Mouse (Mus musculus) c-Kit-positive CD71-positive TER-119-negative erythroid progenitor cells, embryonic 14.5 days (primary cell): ENCODE measurements at regions not wholly inside any gene's neighbourhood (a gene's known extent, or its start where the extent isn't known, plus 50 kb on each side); places are given as distances from the start of the nearest gene placed in this dataset.

ENCODE experiments used
- DNase-seq: peaks from one replicate; pipeline ENCODE4 v3.0.0-alpha.2; 2013; ENCODE audit warnings: low read depth

DNA sequence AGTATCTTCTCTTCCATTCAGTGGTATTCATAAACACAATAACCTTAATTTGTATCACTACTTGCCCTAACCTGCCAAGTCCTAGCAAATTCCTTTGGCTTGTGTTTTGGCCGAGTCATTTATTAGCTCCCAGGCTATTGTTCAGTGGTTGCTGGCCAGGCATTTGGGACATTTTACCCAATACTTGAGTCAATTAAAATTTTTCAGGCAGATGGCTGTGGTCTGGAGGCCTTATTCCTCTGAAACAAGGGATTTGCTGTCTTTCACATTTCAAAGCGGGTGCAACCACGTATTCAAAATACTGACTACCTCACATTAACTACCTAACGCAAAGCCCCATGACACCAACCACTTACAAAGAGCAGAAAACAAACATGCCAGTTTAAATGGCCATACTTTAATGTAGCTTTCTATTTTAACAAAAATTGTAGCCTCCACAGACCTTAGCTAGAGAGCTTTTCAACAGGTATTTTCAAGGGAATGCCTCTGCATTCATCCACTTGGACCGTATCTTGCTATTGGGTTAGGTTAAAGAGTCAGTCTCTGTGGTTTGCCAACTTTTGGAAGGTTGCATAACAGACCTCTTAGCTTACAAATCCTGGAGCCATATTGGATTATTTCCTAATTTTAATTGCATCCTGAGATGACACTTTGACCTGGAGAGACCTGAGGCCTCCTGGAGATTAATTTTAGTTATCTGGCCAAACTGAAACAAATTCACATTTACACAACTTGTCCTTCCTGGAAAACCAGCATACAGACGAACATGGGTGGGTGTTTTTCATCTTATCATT, 224.7 kb upstream of the Fam241a start:
- no peak for DNase-seq

DNA sequence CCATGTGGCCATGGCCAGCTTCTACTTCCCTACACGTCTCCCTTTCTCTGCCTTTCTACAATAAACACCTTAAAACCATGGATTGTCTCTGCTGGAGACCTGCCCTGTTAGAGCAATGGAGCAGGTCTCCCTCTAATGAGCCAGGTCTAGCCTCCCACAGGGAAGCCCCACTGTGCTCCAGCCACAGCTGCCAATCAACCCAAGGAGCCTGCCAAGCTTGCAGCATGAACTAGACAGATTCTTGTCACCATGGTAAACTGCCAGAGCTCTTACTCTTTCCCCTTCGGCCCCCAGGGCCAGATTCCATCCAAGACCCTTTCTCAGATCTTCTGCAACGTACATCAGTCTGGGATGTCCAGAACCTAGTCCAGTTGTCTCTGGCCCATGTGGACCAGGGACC, 217.1 kb upstream of the Fam241a start:
- DNase-seq, result no peak

DNA sequence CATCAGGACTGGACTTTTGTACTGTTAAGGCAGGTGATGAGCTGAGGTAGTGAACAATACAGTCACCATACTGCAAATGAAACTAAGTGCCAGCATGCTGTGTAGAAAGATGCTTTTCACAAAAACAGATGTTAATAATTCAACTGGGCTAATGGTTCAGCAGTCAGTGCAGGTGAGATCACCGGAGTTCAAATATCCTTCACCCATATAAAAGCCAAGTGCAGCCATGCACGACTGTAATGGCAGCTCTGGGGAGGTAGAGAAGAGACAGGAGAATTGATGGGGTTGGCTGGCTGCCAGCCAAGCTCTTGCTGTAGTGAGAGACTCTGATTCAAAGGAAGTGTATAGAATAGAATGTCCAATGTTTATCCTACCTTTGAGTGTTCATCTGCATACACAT, 214.3 kb upstream of the Fam241a start:
- no peak for DNase-seq

DNA sequence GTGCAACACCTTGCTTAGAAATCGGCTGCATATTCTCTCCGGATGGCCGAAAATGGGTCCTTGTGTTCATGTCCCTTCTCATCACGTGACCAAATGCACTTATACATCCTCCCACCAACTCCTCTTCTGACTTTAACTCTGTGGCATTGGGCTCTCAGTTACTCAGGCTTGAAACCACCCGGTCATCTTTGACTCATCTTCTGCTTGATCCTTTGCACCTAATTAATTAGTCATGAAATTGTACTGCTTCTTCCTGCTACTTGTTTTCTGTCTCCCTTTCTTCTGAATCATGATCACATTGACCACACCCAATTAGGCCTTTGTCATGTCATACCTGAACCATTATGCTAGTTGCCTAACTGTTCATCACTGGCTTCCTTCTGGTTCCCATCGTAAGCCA, 208.4 kb upstream of the Fam241a start:
- DNase-seq, result no peak

DNA sequence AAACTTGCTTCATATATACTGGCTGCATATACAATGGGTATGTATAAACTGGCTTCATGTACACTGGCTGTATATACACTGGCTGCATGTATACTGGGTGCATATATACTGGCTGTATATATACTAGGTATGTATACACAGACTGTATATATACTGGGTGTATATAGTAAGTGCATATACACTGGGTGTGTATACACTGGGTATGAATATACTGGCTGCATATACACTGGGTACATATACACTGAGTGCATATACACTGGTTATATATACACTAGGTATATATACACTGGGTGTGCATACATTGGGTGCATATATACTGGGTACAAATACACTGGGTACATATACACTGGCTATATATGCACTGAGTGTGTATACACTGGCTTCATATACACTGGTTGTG, 196.9 kb upstream of the Fam241a start:
- no peak for DNase-seq

DNA sequence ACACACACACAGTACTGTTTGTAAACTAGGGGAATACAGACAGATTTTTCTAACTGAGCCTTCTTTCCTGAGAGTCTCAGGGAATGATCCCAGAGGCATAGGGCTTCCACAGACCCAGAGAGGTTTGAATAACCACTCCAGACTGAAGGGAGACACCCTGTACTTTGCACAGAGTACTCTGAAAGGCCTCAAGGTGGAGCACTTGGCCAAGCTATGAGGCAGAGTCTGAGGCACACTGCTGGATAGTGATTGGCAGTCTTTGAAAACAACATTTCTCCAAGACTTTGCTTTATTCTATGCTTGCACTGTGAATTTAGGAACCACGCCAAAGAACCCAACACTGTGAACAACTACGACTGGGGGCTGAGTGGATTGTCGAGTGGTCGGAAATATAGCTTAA, 192.1 kb upstream of the Fam241a start:
- no peak for DNase-seq

DNA sequence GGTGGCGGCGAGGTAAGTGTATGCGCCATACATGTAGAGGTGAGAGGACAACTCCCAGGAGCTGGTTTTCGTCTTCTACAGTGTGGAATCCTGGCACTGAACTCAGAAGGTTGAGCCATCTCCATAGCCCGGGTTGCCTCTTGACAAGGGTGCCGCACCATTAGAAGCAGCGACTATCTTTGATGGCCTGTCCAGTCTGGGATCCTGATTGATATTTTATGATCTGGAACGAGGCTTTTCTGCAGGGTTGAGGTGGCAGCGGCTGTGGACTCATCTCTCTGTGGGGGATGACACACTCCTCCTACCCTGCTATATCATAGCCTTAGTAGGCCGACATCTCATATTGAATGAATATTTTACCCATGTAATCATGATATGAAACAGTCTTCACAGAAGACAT, 191.0 kb upstream of the Fam241a start:
- DNase-seq, result no peak

DNA sequence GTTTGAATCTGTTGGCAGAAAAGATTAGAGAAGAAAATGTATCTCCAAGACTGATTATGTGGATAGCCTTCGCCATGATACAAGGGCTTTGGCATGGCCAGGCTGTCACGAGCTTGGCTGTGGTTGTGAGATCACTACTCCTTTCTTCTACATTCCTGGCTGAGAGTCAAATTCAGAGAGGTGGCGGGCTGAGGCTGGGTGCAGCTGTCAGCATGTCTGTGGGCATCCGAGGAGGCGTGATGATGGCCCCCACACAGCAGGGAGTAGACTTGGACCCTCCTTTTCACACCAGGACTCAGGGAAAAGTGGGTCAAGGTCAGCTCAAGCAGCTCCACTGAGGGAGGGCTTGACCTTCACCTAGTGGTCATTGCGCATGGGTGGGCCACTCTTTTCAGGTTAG, 186.3 kb upstream of the Fam241a start:
- DNase-seq, result no peak

DNA sequence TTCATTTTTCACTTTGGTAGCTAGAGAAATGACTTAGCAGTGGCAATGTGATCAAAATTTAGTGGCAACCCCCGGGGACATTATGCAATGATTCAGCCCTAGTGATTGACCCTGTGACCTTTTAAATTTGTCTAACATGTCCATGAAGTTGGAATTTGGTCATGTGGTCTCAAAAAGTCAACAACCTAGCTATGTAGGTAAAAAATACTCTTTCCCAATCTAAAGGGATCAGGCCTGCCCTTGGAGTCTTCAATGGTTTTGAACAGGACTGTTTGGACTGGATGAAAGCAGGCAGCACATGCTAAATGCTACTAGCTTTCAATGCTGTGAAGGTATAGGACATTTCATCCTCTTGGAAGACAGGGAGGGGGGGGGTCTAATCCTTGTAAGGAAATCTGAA, 185.3 kb upstream of the Fam241a start:
- no peak for DNase-seq

DNA sequence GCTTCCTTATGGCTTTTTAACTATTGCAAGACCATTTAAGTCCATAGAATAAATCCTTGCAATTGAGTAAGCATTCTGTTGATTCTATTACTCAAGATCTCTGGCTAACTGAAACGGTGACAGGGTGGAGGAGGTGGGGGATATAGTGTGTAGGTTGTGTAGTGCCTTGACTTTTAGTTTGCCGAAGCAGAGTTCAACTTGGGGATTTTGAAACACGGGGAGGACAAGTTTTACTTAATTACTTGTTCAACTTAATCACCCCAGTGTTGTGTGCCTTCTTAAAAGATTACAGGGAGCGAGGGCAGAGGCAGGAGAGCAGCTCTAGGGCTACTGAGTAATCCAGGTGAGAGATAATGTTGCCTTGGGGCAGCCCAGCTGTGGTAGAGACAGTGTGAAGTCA, 171.7 kb upstream of the Fam241a start:
- DNase-seq, result no peak

DNA sequence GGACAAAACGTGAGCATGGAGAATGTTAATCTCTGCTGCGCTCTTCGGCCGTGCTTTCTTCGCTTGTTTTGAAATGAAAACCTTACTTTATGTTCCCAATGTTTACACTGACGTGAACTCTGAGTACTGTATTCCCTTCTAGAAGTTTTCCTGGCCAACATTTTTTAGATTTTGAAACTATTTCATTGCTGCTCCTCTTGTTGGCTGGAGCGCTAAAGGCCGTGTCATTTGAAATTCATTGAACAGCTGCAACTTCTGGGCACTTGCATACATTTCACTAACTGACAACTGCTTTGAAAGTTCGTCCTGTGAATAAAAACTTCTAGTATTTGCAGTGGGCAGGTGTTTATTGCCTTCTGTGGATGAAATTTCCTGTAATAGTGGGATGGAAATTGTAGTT, 157.9 kb upstream of the Fam241a start:
- DNase-seq, result no peak

DNA sequence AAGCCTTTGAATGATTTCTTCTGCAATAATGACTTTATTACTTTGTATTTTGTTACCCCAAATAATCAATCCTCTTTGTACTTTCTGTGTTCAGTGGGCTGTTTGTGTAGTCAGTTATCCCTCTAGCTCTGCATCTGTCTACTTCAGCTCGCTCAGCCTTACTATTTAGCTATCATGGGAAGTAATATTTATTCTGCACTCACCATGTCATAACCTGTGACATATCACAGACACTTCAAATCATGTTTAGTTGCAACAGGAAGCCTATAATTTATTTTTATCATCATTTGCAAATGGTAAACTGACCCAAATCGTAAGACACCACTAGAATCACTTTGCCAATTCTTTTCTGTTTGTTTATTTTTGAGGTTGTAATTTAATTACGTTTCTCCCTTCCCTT, 147.6 kb upstream of the Fam241a start:
- DNase-seq, result no peak

DNA sequence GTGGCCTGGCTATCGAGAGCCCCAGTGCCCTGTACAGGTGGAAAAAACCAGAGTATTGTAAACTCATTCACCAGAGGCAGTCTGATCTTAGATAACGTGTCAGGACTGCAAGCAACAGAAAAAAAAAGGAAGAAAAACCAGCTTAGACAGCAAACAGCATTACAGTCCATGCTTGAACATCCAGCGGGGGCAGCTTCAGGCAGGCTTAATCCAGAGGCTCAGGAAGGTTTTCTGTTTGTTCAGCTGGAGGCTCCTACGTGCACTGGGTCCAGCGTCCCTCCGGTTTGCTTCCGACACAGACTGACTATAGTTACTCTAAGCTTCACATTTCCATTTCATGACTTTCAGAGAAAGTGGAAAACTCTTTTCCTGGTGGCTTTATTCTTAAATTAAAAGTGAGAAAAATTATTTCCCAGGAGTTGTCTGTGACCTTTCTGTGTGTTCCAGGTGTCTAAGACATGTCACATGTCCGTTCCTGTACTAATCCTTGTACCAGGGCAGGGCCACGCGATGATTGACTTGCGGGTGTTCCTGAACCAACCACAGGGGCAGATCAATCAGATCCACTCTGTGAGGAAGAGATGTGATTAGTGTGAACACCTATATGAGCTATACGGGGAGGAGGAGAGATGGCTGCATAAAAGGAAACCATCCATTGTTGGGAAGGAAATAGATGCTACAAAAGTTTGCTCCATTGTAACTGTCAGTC, 144.4 kb upstream of the Fam241a start:
- no peak for DNase-seq

DNA sequence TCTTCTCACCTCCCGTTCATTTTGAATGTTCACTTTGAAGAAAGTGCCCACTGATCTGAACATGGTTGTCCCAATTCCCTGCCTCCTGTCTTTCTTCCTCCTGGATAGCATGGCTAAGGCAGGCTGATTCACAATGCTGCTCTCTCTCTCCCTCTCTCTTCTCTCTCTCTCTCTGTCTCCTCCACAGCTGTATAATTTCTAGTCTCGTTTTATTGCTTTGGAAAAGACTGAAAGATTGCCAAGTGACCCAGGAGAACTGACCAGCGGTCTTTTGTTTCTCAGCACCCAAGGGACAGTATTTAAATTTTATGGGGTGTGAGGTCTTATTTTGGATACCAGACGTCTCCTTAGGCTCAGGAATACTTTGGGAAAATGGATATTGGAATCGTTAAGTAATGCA, 143.1 kb upstream of the Fam241a start:
- no peak for DNase-seq

DNA sequence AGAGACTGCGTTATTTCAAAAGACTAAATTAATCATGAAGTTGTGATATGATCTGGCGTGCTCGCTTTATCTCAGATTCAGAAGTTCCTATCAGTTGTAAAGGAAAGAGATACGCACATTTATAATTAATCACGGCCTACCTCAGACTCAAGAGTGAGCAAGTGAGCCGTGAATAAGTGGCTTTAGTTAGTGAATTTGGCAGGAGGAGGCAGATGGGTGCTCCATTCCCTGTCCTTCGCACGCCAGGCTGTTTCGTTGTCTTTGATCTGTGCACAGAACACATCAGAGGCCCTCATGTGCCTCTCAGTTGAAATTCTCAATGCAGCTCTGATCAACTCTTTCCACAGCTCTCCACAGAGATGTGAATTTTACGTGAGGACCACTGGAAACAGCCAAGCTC, 140.4 kb upstream of the Fam241a start:
- no peak for DNase-seq

DNA sequence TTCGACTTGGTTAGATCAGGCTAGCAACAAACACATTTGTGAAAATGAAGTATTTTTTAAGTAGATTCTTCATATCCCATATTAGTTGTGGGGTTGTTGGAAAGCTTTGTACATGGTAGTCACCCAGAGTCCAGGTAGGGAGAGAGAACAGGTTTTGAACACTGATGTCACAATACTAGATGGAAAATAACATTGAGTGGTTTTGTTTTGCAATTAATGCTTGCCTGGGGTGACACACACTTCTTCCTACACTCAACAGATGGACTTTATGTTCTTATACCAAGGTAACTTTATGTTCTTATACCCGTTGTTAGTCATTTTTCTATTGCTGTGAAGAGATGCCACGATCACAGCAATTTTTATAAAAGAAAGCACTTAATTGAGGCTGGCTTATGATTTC, 134.2 kb upstream of the Fam241a start:
- no peak for DNase-seq

DNA sequence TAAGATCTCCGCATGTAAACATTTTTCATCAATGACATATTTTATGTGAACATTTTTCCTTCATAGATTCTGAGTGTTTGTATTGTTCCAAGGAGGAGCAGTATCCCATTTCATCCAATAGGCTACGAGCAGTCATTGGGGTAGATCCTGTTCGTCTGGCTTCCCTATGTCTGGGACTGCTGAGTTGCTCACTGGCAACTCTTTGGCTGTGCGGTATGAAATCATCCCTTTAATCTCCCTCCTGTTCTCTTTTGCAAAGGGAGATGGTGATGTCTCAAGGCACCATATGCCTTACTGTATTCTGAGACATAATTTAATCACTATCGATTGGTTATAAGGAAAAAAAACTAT, 133.4 kb upstream of the Fam241a start:
- DNase-seq, result no peak

DNA sequence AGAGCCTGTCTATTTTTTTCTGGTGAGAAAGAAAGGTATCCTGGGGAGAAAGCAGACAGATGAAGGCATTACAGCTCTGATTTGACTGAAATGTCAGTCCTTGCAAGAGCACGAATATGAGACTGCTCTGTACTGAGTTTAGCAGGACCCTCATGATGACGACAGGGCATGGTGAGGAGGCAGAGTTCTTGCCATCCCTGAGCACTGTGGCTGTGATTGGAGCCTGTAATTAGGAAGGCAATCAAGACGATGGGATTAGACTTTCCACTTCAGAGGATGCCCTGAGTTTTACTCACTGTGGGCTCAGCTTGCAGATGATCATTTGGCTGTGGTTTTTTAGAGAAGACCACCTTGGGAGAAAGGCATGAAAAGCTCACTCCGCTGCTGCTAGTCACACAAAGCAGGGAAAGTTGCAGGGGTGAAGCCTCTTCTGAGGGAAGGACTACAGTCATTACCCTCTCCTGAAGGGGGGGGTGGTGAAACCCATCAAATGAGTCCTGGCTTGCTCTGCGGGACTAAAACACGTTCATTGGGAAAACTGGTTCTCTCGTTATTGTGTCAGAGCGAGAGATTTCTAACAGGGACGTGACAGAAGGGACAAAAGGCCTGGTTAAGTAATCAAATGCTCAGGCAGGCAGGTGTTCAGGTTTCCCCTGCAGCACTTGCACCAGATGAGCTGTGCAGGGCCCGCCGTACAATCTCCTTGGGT, 132.9 kb upstream of the Fam241a start:
- no peak for DNase-seq

DNA sequence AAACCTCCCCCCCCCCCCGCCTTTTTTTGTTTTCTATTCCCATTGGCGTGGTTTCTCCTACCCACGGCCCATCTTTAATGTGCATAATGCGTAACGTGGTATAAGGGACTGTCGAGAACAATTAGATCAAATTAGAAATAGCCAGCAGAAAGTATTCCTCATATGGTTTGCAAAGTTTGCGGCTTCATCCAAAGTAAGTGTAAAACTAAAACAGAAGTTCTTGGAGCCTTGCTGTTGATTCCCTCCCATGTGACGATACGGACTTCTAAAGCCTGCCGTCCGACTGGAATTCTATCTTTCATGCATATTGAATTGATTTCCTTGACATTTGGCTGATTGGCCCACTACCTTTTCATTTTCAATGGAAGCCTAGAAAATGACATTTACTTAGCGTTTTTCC, 128.7 kb upstream of the Fam241a start:
- no peak for DNase-seq

DNA sequence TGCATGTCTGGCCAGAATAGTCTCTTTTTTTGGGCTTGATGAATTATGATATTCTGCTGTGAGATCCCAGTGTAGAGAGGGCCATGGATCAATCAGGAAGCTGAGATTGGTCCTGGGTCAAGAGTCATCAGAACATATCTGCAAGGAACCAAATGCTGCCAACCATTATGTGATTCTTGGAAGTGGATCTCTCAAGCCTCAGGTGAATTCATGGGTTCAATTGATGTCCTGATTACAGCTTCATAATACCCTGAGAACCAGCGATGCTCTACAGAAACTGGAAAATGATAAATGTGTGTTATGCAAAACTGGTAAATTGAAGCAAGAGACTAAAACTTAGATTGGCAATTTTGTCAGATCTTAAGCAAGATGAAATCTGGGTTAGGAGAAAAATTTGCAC, 118.8 kb upstream of the Fam241a start:
- no peak for DNase-seq

DNA sequence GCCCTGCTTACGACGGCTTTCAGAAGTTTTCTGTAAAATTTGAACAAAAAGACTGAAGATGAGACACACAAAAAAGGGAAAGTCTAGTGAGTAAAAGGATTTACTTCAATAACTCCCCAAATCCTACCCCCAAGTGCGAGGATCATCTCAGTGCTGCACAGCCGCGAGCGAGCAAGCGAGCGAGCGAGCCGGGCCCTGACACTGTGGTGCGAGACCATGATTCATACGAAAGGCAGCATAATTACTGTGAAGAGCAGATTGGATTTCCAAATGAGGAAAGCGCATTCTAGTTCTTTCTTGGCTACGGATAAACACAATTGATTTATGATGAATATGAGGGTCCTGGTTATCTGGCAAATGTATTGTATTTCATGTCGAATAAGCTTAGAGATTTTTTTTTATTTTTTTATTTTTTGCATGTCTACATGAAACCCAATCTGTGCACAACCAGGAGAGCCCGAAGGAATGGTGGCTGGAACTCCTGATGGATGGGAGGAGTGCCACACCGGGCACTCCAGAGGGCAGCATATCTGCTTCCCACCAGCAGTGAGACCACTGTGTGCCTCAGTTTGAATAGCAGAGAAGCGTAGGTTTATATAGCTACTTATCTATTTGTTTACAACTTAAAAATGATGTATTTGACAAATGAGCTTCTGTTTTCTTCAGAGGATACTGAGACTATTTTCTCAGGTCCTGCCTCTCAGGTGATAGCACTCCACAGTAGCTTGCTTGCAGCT, 106.9 kb upstream of the Fam241a start:
- no peak for DNase-seq

DNA sequence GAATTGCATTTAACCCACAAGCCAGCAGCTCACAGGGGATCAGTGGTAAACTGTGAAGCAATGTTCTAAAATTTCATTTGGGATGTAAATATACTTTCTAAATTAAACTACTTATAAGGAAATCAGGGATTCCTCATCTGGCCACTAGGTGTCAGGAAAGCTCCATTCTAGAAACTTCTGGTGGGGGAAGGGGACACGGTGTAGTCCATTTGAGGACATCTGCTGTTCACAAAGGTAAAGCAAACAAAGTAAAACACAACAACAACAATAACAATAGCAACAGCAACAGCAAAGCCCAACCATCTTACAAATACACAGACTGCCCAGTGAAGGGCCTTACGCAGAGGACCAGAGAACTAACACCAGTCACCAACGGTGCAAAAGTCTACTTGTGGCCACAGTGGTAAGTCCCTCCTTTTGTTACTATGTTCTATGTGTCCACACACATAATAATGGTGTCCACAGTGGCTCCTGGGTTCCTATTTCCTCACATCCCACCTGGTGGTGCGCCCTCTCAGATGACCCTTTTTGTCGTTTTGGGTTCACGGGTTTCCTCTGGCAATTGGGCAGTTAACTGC, 105.9 kb upstream of the Fam241a start:
- peak; percentile 9 for DNase-seq
